Mouse (Mus musculus) MEL (cell line): ENCODE measurements around the gene Pcnx2. TPM values are rescaled to one million over a fixed set of nuclear protein-coding genes. Genes with fewer than 3 reads are reported as not detected.

ENCODE experiments used
- DNase-seq: peaks from one replicate; pipeline ENCODE4 v3.0.0; 2011; ENCODE audit warnings: low read depth, low spot score
- H3K27ac ChIP-seq: 2 replicates; pipeline ENCODE4 v1.5.1; 2012; ENCODE audit warnings: low read depth, mild to moderate bottlenecking, control low read depth, low read length, moderate library complexity; ENCODE audit not compliant: control insufficient read depth
- H3K27me3 ChIP-seq, 2 experiments: fragments of 150-350 bp in 1 of 2; sonication (generic) in 1 of 2; 2 replicates each; pipeline ENCODE4 v1.6.1; 2012; ENCODE audit warnings: low read length in 2 of 2, mild to moderate bottlenecking in 2 of 2, improper control_type of control experiment in 1 of 2, moderate library complexity in 1 of 2; ENCODE audit not compliant: insufficient read depth in 2 of 2, control insufficient read depth in 1 of 2
- H3K36me3 ChIP-seq, 2 experiments: 2 replicates each; pipeline ENCODE4 v1.6.1; 2012 to 2014; ENCODE audit warnings: low read length in 2 of 2, improper control_type of control experiment in 1 of 2, inconsistent platforms in 1 of 2, mild to moderate bottlenecking in 1 of 2; ENCODE audit not compliant: insufficient read depth in 2 of 2, control insufficient read depth in 1 of 2
- H3K4me1 ChIP-seq, 2 experiments: fragments of 150-350 bp in 1 of 2; sonication (generic) in 1 of 2; 2 replicates each; pipeline ENCODE4 v1.6.1; 2012; ENCODE audit warnings: low read length in 2 of 2, improper control_type of control experiment in 1 of 2, mild to moderate bottlenecking in 1 of 2; ENCODE audit not compliant: insufficient read depth in 2 of 2, control insufficient read depth in 1 of 2
- H3K4me3 ChIP-seq, 2 experiments: fragments of 150-350 bp in 1 of 2; sonication (generic) in 1 of 2; 2 replicates each; pipeline ENCODE4 v1.5.1; 2012; ENCODE audit warnings: low read depth in 2 of 2, low read length in 2 of 2, mild to moderate bottlenecking in 2 of 2, moderate library complexity in 2 of 2, control low read depth in 1 of 2, improper control_type of control experiment in 1 of 2; ENCODE audit not compliant: control insufficient read depth in 1 of 2, insufficient read depth in 1 of 2
- H3K79me2 ChIP-seq: 2 replicates; pipeline ENCODE4 v1.6.1; 2012; ENCODE audit warnings: mild to moderate bottlenecking, low read length, moderate library complexity; ENCODE audit not compliant: control insufficient read depth, poor library complexity, insufficient read depth
- H3K9ac ChIP-seq: 2 replicates; pipeline ENCODE4 v1.6.1; 2012; ENCODE audit warnings: low read depth, mild to moderate bottlenecking, control low read depth, low read length, moderate library complexity; ENCODE audit not compliant: control insufficient read depth, poor library complexity, severe bottlenecking
- H3K9me3 ChIP-seq: fragments of 150-350 bp; sonication (generic); replicated peaks from 2 replicates; pipeline ENCODE4 v1.6.1; 2012; ENCODE audit warnings: mild to moderate bottlenecking, low read length, improper control_type of control experiment, moderate library complexity; ENCODE audit not compliant: insufficient read depth
- CTCF ChIP-seq, 3 experiments: IDR thresholded peaks in 2 of 3; conservative IDR thresholded peaks in 1 of 3; 2 replicates each; pipeline ENCODE4 v1.5.1; 2011 to 2012; ENCODE audit warnings: low read length in 3 of 3, low read depth in 2 of 3, mild to moderate bottlenecking in 2 of 3, improper control_type of control experiment in 1 of 3, inconsistent platforms in 1 of 3, mixed read lengths in 1 of 3, moderate library complexity in 1 of 3; ENCODE audit not compliant: control insufficient read depth in 1 of 3, insufficient read depth in 1 of 3, poor library complexity in 1 of 3, severe bottlenecking in 1 of 3
- E2F4 ChIP-seq: IDR thresholded peaks from 2 replicates; pipeline ENCODE4 v1.6.1; 2011; ENCODE audit warnings: low read depth, low read length, improper control_type of control experiment, borderline replicate concordance
- EP300 ChIP-seq, 2 experiments: IDR thresholded peaks; 2 replicates each; pipeline ENCODE4 v1.6.1; 2011; ENCODE audit warnings: improper control_type of control experiment in 2 of 2, low read length in 2 of 2, low read depth in 1 of 2, mild to moderate bottlenecking in 1 of 2
- HCFC1 ChIP-seq: IDR thresholded peaks from 2 replicates; pipeline ENCODE4 v1.6.1; 2012; ENCODE audit warnings: low read depth, mild to moderate bottlenecking, inconsistent platforms, low read length, improper control_type of control experiment, moderate library complexity
- MAFK ChIP-seq: IDR thresholded peaks from 2 replicates; pipeline ENCODE4 v1.6.1; 2011; ENCODE audit warnings: low read depth, mild to moderate bottlenecking, low read length, improper control_type of control experiment, borderline replicate concordance
- MAZ ChIP-seq: IDR thresholded peaks from 2 replicates; pipeline ENCODE4 v1.6.1; 2012; ENCODE audit warnings: low read depth, mild to moderate bottlenecking, inconsistent platforms, low read length, improper control_type of control experiment
- MEF2A ChIP-seq: IDR thresholded peaks from 2 replicates; pipeline ENCODE4 v1.6.1; 2014; ENCODE audit warnings: low read depth, mild to moderate bottlenecking, inconsistent platforms, low read length, improper control_type of control experiment; ENCODE audit not compliant: poor library complexity, insufficient replicate concordance, severe bottlenecking; ENCODE audit errors: extremely low read depth
- MYB ChIP-seq: IDR thresholded peaks from 2 replicates; pipeline ENCODE4 v1.6.1; 2011; ENCODE audit warnings: mild to moderate bottlenecking, low read depth, low read length, improper control_type of control experiment
- NRF1 ChIP-seq: IDR thresholded peaks from 2 replicates; pipeline ENCODE4 v1.6.1; 2014; ENCODE audit warnings: low read depth, mild to moderate bottlenecking, inconsistent platforms, low read length, improper control_type of control experiment, moderate library complexity; ENCODE audit not compliant: poor library complexity, insufficient read depth, severe bottlenecking
- POLR2A ChIP-seq, 2 experiments: IDR thresholded peaks; 2 replicates each; pipeline ENCODE4 v1.6.1; 2011 to 2012; ENCODE audit warnings: low read length in 2 of 2, mild to moderate bottlenecking in 2 of 2, control low read depth in 1 of 2, improper control_type of control experiment in 1 of 2, low read depth in 1 of 2, moderate library complexity in 1 of 2; ENCODE audit not compliant: control insufficient read depth in 1 of 2, insufficient read depth in 1 of 2, poor library complexity in 1 of 2
- POLR2AphosphoS2 ChIP-seq: IDR thresholded peaks from 2 replicates; pipeline ENCODE4 v1.6.1; 2011; ENCODE audit warnings: low read length, improper control_type of control experiment
- POLR2AphosphoS5 ChIP-seq: IDR thresholded peaks from 2 replicates; pipeline ENCODE4 v1.6.1; 2012; ENCODE audit warnings: low read depth, borderline replicate concordance, mild to moderate bottlenecking, inconsistent platforms, low read length, moderate library complexity, mixed read lengths
- RAD21 ChIP-seq: IDR thresholded peaks from 2 replicates; pipeline ENCODE4 v1.6.1; 2011; ENCODE audit warnings: mild to moderate bottlenecking, low read depth, low read length, improper control_type of control experiment
- RCOR1 ChIP-seq: IDR thresholded peaks from 2 replicates; pipeline ENCODE4 v1.6.1; 2012; ENCODE audit warnings: low read depth, mild to moderate bottlenecking, inconsistent platforms, low read length, improper control_type of control experiment
- TBP ChIP-seq: IDR thresholded peaks from 2 replicates; pipeline ENCODE4 v1.8.0; 2011; ENCODE audit warnings: low read depth, low read length, improper control_type of control experiment
- UBTF ChIP-seq: IDR thresholded peaks from 2 replicates; pipeline ENCODE4 v1.6.1; 2012; ENCODE audit warnings: low read depth, mild to moderate bottlenecking, inconsistent platforms, low read length, improper control_type of control experiment, moderate library complexity, borderline replicate concordance; ENCODE audit not compliant: insufficient read depth
- USF1 ChIP-seq: IDR thresholded peaks from 2 replicates; pipeline ENCODE4 v1.6.1; 2014; ENCODE audit warnings: low read depth, mild to moderate bottlenecking, inconsistent platforms, low read length, improper control_type of control experiment, moderate library complexity
- USF2 ChIP-seq, 2 experiments: IDR thresholded peaks; 2 replicates each; pipeline ENCODE4 v1.6.1; 2011 to 2012; ENCODE audit warnings: improper control_type of control experiment in 2 of 2, low read length in 2 of 2, borderline replicate concordance in 1 of 2, inconsistent platforms in 1 of 2, low read depth in 1 of 2, mild to moderate bottlenecking in 1 of 2; ENCODE audit not compliant: insufficient read depth in 1 of 2
- ZKSCAN1 ChIP-seq: IDR thresholded peaks from 2 replicates; pipeline ENCODE4 v1.6.1; 2012; ENCODE audit warnings: low read depth, mild to moderate bottlenecking, inconsistent platforms, low read length, improper control_type of control experiment, moderate library complexity
- ZNF384 ChIP-seq: IDR thresholded peaks from 2 replicates; pipeline ENCODE4 v1.6.1; 2012; ENCODE audit warnings: low read depth, mild to moderate bottlenecking, inconsistent platforms, low read length, improper control_type of control experiment
- polyA plus RNA-seq, 2 experiments: library from polyadenylated mRNA; stranded (reverse) in 1 of 2; unstranded in 1 of 2; fragments of >175 nt in 1 of 2; fragments of >200 nt in 1 of 2; gene quantifications; 2 replicates each; pipeline versions ENCODE4 v1.2.1 to v1.2.4; 2012; ENCODE audit warnings: low replicate concordance in 2 of 2, low read depth in 1 of 2; ENCODE audit not compliant: insufficient read length in 2 of 2, insufficient read depth in 1 of 2, missing spikeins in 1 of 2
- total RNA-seq: library from RNA; depleted of rRNA; stranded (reverse); fragments of 300-350 nt; gene quantifications from 2 replicates; pipeline ENCODE4 v1.2.3, GENCODE M21; 2012

Gene Pcnx2
- total and polyA plus RNA-seq, 3 experiments: 0.04 TPM; not detected in 2

GRCm38 (mm10) chr8:125757106-125757496 lies 141.0 kb downstream of the Pcnx2 start:
- H3K4me1 ChIP-seq: no peaks in the 10 kb centered on the region
- no peaks in the 10 kb centered on the region for H3K27me3 ChIP-seq
- no peak overlapping the region for H3K4me3 ChIP-seq
- H3K36me3 ChIP-seq: no peaks in the 10 kb centered on the region
- H3K9ac ChIP-seq: no peak overlapping the region
- no peak for TF ChIP-seq EP300 (IDR thresholded peaks at IDR 0.05; ENCODE audit: low read depth in 1 of 2, low read length in 2 of 2)
- TF ChIP-seq MAZ: no peak
- no peak for TF ChIP-seq TBP
- no peak for TF ChIP-seq MYB
- no peak for TF ChIP-seq ZKSCAN1
- TF ChIP-seq USF2 (IDR thresholded peaks at IDR 0.05; ENCODE audit: borderline replicate concordance in 1 of 2, insufficient read depth in 1 of 2, low read depth in 1 of 2, low read length in 2 of 2): no peak
- no peak for TF ChIP-seq UBTF
- TF ChIP-seq MEF2A: no peak
- TF ChIP-seq POLR2AphosphoS5: no peak
- TF ChIP-seq NRF1: no peak
- no peak for TF ChIP-seq E2F4
- TF ChIP-seq POLR2AphosphoS2: no peak
- no peak for TF ChIP-seq CTCF (IDR thresholded peaks at IDR 0.05 in 2 of 3, conservative IDR thresholded peaks at IDR 0.05 in 1 of 3; ENCODE audit: control insufficient read depth in 1 of 3, insufficient read depth in 1 of 3, low read depth in 2 of 3, low read length in 3 of 3, poor library complexity in 1 of 3, severe bottlenecking in 1 of 3)
- no peak for TF ChIP-seq ZNF384
- no peak for TF ChIP-seq POLR2A (IDR thresholded peaks at IDR 0.05; ENCODE audit: control insufficient read depth in 1 of 2, insufficient read depth in 1 of 2, low read depth in 1 of 2, low read length in 2 of 2, poor library complexity in 1 of 2)
- no peak for TF ChIP-seq RCOR1
- no peak for TF ChIP-seq USF1
- H3K27ac ChIP-seq: no peak overlapping the region
- no peaks in the 10 kb centered on the region for H3K9me3 ChIP-seq
- DNase-seq: no peak
- H3K79me2 ChIP-seq: no peaks in the 10 kb centered on the region

- Histone ChIP-seq H3K79me2 (no peaks in the 10 kb centered on the region), H3K4me3 (no peak overlapping the region), H3K9me3 (no peaks in the 10 kb centered on the region), H3K36me3 (no peaks in the 10 kb centered on the region), H3K4me1 (no peaks in the 10 kb centered on the region), H3K27me3 (no peaks in the 10 kb centered on the region), H3K9ac (no peak overlapping the region), H3K27ac (no peak overlapping the region)
- DNase-seq: no peak
- TF ChIP-seq RAD21: no peak
- TF ChIP-seq EP300 (IDR thresholded peaks at IDR 0.05; ENCODE audit: low read depth in 1 of 2, low read length in 2 of 2): no peak
- no peak for TF ChIP-seq TBP
- TF ChIP-seq MAFK: no peak
- no peak for TF ChIP-seq HCFC1
Measured at GRCm38 (mm10) chr8:125756391-125757105, 141.6 kb downstream of the Pcnx2 start.
